Mouse (Mus musculus): ENCODE data around the gene Nebl. TPM values are rescaled to one million over a fixed set of nuclear protein-coding genes. Genes with fewer than 3 reads are reported as not detected.
"Not testable (repeated sequence)": the region's sequence is repeated elsewhere in the genome, so short reads cannot be mapped to it uniquely, and the experiment has no call there.

Gene Nebl
- total and polyA plus RNA-seq, 3 experiments, result 4.7 to 5.4 TPM; not detected in 1

- no peak overlapping the region for H3K27ac ChIP-seq (ENCODE audit: control insufficient read depth, low read depth, low read length)
- TF ChIP-seq ETS1 (IDR thresholded peaks at IDR 0.05; ENCODE audit: low read depth, low read length) (no peak), ZNF384 (IDR thresholded peaks at IDR 0.05; ENCODE audit: low read depth, low read length) (no peak)
- no peak overlapping the region for H3K4me3 ChIP-seq (ENCODE audit: control insufficient read depth in 1 of 2, insufficient read depth in 1 of 2, low read depth in 2 of 2, low read length in 2 of 2)
- no peaks in the 10 kb centered on the region for H3K9me3 ChIP-seq (replicated peaks; ENCODE audit: insufficient read depth, low read length)
- H3K9ac ChIP-seq (ENCODE audit: control insufficient read depth, low read depth, low read length, poor library complexity, severe bottlenecking), result no peak overlapping the region
- H3K36me3 ChIP-seq (ENCODE audit: control insufficient read depth in 1 of 2, insufficient read depth in 2 of 2, low read length in 2 of 2), result no peaks in the 10 kb centered on the region
- H3K27me3 ChIP-seq (ENCODE audit: control insufficient read depth in 1 of 2, insufficient read depth in 2 of 2, low read length in 2 of 2), result no peaks in the 10 kb centered on the region
- no peak for DNase-seq (ENCODE audit: low read depth, low spot score)
- H3K4me1 ChIP-seq (ENCODE audit: control insufficient read depth in 1 of 2, insufficient read depth in 2 of 2, low read length in 2 of 2), result no peaks in the 10 kb centered on the region
- H3K79me2 ChIP-seq (ENCODE audit: control insufficient read depth, insufficient read depth, low read length, poor library complexity), result no peaks in the 10 kb centered on the region
Observed at GRCm38 (mm10) chr2:17297496-17297895, 433.8 kb downstream of the Nebl start.

GRCm38 (mm10) chr2:17295257-17295656, 436.0 kb downstream of the Nebl start:
- not testable (repeated sequence) for H3K27ac ChIP-seq (ENCODE audit: control insufficient read depth, low read depth, low read length); H3K9me3 ChIP-seq (replicated peaks; ENCODE audit: insufficient read depth, low read length); H3K4me3 ChIP-seq (ENCODE audit: control insufficient read depth in 1 of 2, insufficient read depth in 1 of 2, low read depth in 2 of 2, low read length in 2 of 2); H3K4me1 ChIP-seq (ENCODE audit: control insufficient read depth in 1 of 2, insufficient read depth in 2 of 2, low read length in 2 of 2); H3K9ac ChIP-seq (ENCODE audit: control insufficient read depth, low read depth, low read length, poor library complexity, severe bottlenecking); H3K36me3 ChIP-seq (ENCODE audit: control insufficient read depth in 1 of 2, insufficient read depth in 2 of 2, low read length in 2 of 2); H3K79me2 ChIP-seq (ENCODE audit: control insufficient read depth, insufficient read depth, low read length, poor library complexity); H3K27me3 ChIP-seq (ENCODE audit: control insufficient read depth in 1 of 2, insufficient read depth in 2 of 2, low read length in 2 of 2)
- DNase-seq (ENCODE audit: low read depth, low spot score), result peak; percentile 5
